Mouse (Mus musculus) gastrocnemius, postnatal 14 days (tissue): ENCODE results near the gene Fbxw11. TPM values are rescaled to one million over a fixed set of nuclear protein-coding genes. Genes with fewer than 3 reads are reported as not detected.
A peak's percentile ranks its signal among the peaks of the same experiment; 100 is the strongest.

Experiments used
- DNase-seq: peaks from one replicate; pipeline ENCODE4 v3.0.0; 2021; ENCODE audit warnings: mixed read lengths
- intact Hi-C: fragments of 180-260 bp; cut with DNase I; formaldehyde crosslinking; loops from one replicate; pipeline ENCODE4 v1.15.1; 2025; ENCODE audit warnings: low total_unique reads
- total RNA-seq, 2 experiments: library from RNA; stranded (reverse); gene quantifications; 2 replicates each; pipeline ENCODE4 v1.2.3; 2021

The Fbxw11 gene
- total RNA-seq, 2 experiments from 2014 or later = 53.3 to 53.6 TPM

DNA sequence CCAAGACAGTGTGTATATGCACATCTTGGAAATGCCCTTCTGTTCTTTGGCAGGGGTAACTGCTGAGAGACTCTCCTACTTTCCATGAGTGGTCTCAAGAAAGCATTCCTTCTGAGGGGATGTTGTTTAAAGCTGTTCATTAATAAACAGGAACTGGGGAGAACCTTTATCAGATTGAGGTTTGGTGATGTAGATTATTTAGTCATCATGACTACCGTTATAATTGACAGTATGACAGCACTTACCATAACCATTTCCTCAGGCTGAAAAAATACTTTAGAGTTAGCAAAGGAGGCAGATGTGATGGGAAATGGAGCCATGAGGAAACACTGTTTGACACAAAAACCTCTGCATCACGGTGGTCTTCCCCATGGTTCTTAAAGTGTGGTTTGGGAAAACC lies 80.8 kb downstream of the Fbxw11 start:
- intact Hi-C loops = no loop called here
- no peak for DNase-seq

DNA sequence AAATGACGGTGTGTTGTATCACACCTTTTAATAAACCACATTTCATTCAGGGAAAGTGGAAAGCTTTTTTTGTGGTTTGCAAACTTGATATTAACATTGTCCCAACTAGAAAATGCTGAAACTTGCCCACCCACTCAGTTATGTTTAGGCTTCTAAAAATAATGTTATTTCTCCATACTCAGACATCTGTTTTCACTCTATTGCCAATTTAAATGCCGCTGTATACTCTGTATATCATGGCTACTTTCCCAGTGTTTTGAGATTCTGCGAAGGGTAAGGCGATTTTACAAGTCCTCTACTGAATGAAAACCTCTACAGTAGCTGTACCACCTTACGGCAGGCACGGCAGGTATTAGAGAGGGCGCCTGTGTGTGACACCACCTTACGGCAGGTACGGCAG lies 82.6 kb downstream of the Fbxw11 start:
- intact Hi-C loops = no loop called here

DNA sequence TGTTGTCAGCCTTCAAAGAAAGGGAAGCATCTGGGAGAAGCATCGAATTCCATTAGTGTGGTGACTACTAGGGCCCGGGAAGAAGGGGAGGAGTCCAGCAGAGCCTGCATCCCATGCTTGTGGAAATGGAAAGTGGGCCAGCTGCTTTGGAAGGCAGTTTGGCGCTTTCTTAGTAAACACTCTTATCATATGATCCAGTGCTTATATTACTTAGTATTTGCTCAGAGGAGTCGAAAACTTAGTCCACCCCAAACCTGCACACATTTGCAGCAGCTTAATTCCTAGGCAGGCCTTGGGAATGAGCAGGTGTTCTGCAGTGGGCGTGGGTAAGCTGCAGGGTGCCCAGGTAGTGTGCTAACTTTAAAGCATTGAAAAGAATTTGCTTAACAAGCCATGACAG lies 89.9 kb downstream of the Fbxw11 start:
- DNase-seq = no peak
- intact Hi-C loops = no loop called here

More for the DNA sequence above, 82.6 kb downstream of the Fbxw11 start:
- DNase-seq = no peak

DNA sequence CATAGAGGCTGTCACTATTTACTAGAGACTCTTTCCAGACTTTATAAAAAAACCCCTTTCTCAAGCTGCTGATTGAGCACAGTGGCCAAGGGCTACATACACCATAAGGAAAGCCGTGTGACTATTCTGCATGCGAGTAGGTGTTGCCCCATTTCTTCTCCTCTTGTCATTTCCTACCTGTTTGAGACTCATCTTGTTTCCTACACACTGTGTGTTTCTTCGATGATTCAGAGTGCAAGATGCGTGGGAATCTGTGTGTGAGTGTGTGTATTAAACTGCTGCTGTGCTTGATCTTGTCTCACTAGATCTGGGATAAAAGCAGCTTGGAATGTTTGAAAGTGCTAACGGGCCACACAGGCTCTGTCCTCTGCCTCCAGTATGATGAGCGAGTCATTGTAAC lies 90.7 kb downstream of the Fbxw11 start:
- DNase-seq = no peak
- intact Hi-C loops = no loop called here

DNA sequence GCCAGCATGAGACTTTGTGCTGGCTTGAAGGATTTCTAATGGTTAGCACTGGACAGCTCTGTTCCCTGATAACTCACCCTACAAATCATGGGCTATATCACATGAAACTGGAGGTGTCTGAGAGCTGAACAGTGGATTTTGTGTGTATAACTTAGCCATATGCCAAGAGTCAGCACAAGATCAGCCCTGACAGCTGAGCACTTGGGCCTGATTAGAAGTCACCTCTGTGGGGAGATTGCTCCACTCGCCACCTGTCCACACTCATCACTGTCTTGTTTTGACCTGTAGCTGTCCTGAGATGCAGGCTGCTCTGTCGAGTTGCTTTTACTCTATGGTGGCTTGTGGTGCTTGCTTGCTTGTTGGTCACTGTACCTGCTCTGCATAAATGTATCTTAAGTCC lies 93.8 kb downstream of the Fbxw11 start:
- peak; percentile 37 for DNase-seq
- intact Hi-C loops = no loop called here

DNA sequence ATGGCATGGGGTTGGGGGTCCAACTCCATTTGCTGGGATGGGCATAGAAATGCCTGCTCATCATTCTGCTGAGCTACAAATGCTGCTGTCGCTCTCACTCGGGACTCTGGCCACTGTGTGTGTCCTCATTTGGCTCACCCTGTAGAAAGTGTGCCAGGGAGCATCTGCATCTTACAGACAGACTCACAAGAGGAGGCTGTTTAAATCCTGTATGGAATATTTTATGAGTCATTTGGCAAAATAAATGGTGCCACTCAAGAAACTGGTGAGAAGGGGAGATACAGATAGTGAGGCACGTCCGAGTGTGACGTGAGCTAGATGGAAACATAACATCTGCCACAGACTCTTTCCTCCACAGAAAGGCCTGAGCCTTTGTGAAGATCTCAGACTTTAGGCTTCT lies 95.2 kb downstream of the Fbxw11 start:
- intact Hi-C loops = no loop called here
- no peak for DNase-seq

DNA sequence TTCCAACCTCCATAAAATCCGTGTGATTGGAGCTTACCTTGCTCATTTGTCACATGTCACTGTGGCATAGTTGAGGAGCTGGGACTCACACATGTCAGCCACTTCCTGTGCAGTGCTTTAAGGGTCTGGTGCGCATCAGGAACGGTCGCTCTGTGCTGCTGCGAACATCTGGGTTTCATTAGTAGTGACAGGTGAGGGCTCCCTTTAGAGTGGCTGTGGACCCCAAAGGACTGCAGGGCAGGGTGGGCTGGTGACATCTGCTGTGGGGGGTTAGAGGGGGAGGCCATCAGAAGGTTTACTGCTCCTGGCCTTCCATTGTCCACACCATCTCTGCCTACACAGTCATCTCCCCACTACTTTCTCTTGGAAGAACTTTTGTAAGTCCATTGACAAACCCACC lies 101.4 kb downstream of the Fbxw11 start:
- intact Hi-C loops = no loop called here
- no peak for DNase-seq

DNA sequence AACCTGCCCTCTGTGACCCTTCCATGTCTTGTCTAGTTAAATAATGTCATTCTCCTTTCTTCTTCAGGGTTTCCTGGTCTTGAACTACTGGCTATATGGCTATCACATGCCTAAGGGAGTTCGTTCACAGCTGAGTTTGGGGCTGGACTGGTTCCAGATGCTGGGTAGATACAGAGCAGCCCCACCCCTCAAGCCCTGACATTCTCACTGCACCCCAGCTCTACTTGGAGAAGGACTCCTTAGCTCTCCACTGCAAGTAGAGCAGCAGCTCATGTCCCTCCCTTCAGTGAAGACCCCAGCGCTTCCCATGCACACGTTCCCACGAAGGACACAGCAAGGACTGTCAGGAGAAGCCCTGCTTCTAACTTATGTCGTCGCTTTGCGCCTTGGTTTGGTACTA lies 101.9 kb downstream of the Fbxw11 start:
- no peak for DNase-seq
- intact Hi-C loops = no loop called here

DNA sequence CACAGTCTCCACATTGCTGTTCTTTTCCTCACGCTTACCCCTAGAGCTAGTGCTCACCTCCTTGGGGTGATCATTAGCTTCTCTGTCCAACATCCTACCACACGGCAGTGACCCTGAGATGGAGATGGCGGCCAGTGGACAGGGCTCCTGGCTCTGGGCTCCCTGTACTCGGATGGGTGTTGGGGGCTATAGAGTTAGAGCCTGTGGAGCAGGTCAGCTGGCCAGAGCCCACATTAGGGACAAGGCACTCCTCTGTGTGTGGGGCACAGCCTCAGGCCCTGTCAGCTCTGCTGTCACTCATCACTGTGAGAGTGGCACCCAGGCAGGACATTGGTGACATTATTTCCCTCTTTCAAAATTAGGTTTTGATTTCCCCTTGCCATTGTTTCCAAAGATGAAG lies 102.9 kb downstream of the Fbxw11 start:
- no peak for DNase-seq
- intact Hi-C loops = no loop called here

DNA sequence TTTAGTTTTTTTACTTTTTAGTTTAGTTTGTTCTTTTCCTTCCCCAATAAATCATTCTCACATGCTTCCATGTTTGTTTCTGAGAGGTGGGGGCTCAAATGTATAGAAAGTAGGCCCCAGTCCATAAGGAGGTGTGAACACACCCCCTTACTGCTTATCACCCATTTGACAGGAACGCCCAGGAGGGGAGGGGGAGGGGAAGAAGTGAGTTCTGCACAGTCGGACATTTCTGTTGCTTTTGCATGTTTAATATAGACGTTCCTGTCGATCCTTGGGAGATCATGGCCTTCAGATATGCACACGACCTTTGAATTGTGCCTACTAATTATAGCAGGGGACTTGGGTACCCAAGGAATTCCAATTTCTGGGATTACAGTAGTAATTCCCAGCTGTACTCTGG lies 103.5 kb downstream of the Fbxw11 start:
- intact Hi-C loops = no loop called here
- DNase-seq = no peak

DNA sequence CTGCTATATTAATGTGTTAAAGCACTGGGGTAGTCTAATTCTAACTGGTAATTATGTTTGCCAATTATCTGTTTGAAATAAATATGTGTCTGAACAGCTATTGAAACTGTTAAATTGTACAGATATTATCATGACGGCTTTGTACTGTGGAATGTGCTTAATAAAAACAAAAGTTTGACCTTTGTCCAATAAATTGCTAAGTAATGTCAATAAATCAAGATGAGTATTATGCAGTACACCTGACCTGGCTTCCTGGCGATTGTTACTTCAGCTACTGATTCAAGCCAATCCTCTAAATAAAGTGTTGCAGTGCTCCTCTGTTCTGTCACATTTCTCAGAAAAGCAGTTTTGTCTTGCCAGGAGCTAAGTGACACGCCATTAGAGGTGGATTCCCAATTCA lies 104.0 kb downstream of the Fbxw11 start:
- intact Hi-C loops = no loop called here
- no peak for DNase-seq

DNA sequence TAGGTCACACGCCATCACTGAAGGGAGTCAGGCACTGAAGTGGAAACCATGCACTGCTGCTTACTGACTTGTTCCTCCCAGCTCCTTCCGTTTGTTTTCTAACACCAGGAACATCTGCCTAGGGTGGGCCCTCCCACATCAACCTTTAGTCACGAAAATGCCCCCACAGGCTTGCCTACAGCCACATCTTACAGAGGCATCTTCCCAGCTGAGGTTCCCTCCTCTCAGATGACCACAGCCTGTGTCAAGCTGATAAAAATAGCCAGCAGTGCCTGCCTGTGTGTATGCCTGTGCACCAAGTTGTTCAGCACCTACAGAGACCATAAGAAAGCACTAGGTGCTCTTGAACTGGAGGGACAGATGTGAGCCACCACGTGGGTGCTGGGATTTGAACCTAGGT lies 106.3 kb downstream of the Fbxw11 start:
- no peak for DNase-seq
- intact Hi-C loops = no loop called here

DNA sequence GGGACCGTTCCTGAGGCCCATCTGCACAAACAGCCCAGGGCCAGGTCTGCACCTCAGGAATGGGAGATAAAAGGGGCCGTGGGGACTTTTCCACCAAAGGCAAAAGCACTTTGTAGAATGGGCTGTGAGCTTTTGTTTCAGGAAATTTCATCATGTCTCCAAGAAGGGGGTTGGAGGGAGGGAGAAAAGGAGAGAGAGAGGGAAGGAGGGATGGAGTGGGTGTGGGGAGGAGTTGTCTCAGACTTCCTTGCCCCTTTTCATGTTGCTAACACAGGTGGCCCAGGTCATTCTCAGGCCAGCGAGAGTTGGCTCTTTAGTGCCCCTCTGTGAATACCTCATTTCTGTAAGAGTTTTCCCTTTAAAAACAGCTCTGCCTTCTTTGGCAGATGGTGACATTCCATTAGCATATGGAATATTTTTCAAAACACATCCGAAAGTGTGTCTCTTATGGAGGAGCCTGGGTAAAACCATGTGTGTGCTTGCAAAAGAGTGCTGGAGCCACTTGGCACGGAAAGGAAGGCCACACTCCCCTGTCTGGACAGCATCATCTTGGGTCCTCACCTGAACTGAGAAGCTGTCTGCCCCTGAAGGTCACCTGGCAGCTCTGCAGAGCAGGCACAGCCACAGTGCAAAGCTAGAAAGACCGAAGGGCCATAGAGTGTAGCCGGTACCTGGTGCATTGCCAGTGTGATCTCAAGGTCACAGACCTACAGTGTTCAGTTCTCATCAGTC lies 109.5 kb downstream of the Fbxw11 start:
- DNase-seq = no peak
- intact Hi-C loops = no loop called here

DNA sequence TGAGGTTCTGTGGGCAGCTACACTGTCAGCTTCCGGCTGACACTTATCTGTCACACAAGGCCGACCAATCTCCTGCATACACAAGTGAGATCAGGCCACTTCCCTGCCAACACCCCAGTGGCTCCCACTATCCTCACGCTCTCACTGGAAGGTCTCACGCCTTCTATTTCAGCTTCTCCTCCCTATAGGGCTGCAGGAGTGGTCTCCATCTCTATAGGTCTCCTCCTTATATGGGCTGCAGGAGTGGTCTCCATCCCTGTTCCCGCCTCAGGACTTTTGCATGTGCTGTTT lies 110.0 kb downstream of the Fbxw11 start:
- DNase-seq = no peak
- intact Hi-C loops = no loop called here

DNA sequence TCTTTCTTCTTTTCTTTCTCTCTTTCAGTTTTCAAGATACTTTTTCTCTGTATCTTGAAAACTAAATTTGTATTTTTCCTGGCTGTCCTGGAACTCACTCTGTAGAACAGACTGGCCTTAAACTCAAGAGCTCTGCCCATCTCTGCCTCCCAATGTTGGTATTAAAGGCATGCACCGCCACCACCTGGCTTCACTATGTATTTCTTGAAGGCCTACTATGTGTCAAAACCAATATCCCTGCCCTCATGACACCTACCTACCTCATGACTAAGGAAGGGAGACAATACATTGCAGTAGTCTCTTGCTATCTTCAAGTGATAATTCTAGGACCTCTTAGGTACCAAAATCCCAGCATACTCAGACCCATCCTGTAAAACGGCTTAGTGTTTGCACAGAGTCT lies 110.8 kb downstream of the Fbxw11 start:
- intact Hi-C loops = no loop called here
- no peak for DNase-seq

DNA sequence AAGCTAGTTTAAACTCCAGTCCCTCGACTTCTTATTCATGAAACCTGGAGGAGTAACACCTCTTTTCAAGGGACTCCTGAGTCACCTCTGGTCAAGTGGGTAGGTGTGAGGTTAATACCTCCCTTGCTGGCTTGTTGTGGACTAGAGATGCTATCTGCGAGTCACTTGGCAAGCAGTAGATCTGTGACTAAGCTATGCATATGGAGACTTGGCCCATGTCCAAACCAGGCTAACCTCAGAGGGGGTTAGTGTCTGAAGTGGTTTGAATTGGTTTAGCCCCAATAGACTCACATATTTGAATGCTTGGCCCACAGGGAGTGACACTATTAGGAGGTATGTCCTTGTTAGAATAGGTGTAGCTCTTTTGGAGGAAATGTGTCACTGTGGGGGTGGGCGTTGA lies 120.2 kb downstream of the Fbxw11 start:
- no peak for DNase-seq
- intact Hi-C loops = no loop called here

DNA sequence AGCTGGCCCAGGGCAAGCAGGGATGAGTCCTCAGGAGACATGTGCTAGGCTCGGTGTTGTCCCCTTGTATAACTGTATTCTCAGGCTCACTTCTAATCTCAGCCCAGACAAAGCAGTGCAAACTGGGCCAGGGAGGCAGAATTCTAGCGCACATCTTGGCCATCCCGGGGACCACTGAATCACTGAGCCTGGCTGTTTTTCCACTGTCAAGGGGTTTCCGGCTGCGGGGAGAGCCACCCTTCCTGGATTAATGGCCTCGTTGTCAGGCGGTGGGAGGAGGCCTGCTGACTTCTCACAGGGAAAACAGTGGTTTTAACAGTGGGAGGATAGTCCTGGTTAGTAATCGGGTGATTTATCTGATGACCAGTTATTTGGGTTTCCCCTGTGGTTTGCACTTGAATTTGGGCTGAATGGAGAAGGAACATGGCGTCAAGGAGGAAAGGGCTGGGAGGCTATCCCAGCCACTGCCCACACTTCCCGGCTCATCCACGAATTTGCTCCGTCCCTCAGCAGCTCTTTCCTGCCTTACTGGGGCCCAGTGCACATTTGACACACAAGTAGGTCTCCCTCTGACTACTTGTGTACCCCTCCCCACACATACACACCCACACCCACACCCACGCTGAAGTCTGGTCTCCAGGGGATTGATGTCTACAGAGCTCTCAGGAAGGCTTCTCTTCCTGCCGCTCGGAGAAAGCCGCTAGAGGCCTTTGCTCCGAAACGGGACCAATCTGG lies 125.1 kb downstream of the Fbxw11 start:
- intact Hi-C loops = no loop called here
- no peak for DNase-seq

DNA sequence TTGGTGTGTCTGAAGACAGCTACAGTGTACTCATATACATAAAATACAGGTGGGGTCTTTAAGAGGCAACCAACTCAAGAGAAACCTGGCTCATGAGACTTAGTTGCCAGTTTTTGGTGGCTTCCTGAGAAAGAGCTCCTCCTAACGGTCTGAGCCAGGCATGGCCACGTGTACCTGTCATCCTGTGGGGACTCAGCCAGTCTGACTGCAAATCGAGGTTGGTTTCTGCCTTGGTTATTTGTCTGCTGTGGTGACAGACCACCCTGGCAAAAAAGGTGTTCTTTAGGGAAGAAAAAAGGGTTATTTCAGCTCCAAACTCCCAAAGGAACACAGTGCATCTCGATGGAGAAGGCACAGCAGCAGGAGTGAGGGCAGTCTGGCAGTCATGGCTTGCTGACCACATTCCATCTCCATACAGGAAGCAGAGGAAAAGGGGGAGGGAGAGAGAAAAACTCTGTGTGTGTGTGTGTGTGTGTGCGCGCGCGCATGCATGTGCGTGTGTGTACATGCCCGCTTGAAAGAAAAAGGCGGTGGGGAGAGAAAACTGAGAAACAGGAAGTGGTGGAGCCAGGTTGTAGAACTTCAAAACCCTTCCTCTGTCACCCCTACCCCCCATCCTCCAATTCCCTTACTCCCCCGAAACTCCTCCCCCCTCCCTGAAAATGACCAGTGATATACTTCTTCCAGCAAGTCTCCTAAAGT lies 126.3 kb downstream of the Fbxw11 start:
- intact Hi-C loops = no loop called here

DNA sequence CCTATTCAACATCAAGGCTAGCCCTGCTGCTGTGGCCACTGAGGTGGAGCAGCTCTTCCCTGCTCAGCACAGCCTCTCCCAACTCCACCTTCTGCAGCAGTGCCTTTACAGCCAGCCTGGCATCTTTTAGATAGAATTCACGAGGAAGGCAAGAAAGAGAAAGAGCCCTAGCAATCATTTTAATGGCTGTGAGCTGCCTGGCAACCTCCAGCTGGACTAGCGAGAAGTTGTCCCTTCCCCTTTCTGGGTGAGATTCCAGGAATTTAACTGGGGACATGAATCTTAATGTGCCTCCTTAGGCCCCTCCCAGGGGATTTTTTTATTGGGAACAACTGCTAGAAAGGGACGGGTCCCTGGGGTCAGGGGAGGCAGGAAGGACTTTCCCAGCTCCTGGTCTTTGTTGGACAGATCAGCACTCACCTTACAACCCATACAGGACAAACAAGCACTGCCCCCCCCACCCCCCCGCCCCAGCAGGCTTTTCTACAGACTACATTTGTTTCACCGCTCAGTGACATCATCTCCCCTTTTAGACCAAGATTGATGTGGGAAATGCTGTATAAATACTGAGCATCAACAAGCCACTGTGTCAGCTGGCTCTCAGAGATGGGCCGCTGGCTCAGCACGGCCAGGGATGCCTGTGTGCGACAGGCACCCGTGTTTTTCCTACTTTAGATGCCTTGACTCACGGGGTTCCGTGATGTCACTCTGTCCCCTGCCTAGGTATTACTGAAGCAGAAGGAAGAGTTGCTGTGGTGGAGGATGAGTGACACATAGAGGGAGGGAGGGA lies 138.4 kb downstream of the Fbxw11 start:
- intact Hi-C loops = no loop called here
- DNase-seq = no peak

More for the DNA sequence above, 126.3 kb downstream of the Fbxw11 start:
- no peak for DNase-seq
